Mouse (Mus musculus): Measurements from ENCODE around the gene Adamtsl2. TPM values are rescaled to one million over a fixed set of nuclear protein-coding genes. Genes with fewer than 3 reads are reported as not detected.

Gene Adamtsl2
- polyA plus RNA-seq, 1 experiment from 2014 or later: 5.9 TPM

DNA sequence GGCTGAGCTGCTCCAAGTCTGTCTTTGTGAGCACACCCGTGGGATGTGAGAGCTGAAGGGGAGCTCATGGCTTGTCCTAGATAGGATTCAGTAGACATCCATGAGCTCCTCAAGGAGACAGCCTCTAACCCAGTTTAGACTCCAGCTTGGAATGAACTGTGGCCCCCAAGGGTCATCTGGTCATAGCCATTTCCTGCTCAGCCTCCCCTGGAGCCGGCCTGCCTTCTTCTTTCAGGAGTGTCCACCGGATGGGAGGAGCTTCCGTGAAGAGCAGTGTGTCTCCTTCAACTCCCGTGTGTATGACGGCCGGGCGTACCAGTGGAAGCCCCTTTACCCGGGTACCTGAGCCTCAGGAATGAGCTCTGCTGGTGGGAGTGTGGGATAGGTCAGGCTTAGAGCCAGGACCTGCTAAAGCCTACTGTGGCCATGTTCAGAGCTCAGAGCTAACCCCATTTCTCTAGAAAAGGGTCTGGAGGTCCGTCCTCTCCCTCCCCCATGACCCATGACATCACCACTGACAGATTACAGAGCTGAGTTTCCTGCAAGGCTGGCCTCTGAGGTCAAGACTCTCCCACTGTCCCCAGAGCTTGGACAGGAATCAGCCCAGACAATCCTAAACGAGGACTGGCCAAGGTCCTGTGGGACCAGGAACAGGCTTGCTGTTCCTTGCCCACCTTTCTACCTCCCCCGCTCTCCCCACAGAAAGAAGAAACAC lies 4.7 kb downstream of the Adamtsl2 start:
- ATAC-seq (ENCODE audit: low FRiP score): no peak
- H3K9me3 ChIP-seq (ENCODE audit: control insufficient read depth, low read length): no peaks in the 10 kb centered on the region
- no peak overlapping the region for H3K4me3 ChIP-seq (ENCODE audit: low read depth, low read length)
- no peak overlapping the region for H3K4me2 ChIP-seq
- WGBS: 85% methylated on average over 12 of the region's 12 CpGs
- no peak for DNase-seq (ENCODE audit: low spot score, missing footprints)
- no peak overlapping the region for H3K27ac ChIP-seq (ENCODE audit: low read depth, low read length)
- H3K36me3 ChIP-seq (ENCODE audit: control insufficient read depth, insufficient read depth, low read length): no peaks in the 10 kb centered on the region
- H3K4me1 ChIP-seq (ENCODE audit: control insufficient read depth, insufficient read depth, low read length): peaks cover 8% of the 10 kb centered on the region
- H3K27me3 ChIP-seq (ENCODE audit: control insufficient read depth, insufficient read depth, low read length): no peaks in the 10 kb centered on the region
- no peak overlapping the region for H3K9ac ChIP-seq (ENCODE audit: low read length)

DNA sequence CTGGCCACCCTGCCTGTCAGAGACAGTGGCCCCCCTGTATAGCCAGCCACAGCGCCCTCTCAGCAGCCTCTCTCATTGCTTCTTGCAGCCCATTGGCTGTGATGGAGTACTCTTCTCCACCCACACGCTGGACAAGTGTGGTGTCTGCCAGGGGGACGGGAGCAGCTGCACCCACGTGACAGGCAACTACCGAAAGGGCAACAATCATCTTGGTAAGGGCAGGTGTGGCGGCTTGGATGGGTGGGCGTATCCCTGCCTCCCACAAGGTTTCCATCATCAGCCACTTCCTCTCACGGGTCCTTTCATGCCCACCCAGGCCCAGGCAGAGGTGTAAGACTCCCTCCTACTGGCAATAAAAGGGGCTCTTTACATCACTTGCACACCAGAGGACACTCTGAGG lies 5.8 kb downstream of the Adamtsl2 start:
- DNase-seq (ENCODE audit: low spot score, missing footprints) (no peak), ATAC-seq (ENCODE audit: low FRiP score) (no peak)
- no peak overlapping the region for H3K4me2 ChIP-seq
- H3K27me3 ChIP-seq (ENCODE audit: control insufficient read depth, insufficient read depth, low read length): no peaks in the 10 kb centered on the region
- 62% methylated on average over 8 of the region's 8 CpGs for WGBS
- no peak overlapping the region for H3K4me3 ChIP-seq (ENCODE audit: low read depth, low read length)
- no peaks in the 10 kb centered on the region for H3K4me1 ChIP-seq (ENCODE audit: control insufficient read depth, insufficient read depth, low read length)
- no peaks in the 10 kb centered on the region for H3K9me3 ChIP-seq (ENCODE audit: control insufficient read depth, low read length)
- H3K36me3 ChIP-seq (ENCODE audit: control insufficient read depth, insufficient read depth, low read length): no peaks in the 10 kb centered on the region
- H3K27ac ChIP-seq (ENCODE audit: low read depth, low read length): no peak overlapping the region
- no peak overlapping the region for H3K9ac ChIP-seq (ENCODE audit: low read length)

DNA sequence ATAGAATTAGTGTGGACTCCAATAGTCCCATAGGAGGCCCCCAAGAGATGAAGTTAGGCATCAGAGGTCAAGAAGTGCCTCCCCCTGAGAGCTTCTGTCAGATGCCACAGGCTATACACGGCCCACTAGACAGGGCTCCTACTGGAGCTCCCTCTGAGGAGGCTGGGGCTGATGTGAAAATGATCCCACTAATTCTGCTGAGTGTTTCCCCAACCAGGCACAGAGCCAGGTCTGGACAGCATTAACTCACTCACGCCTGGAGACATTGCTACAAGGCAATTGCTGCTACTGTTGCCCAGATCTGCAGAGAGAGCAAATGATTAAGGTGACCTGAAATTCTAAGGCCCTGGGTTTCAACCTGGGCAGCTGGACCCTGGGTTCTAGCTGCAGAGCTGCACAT lies 6.6 kb downstream of the Adamtsl2 start:
- Histone ChIP-seq H3K4me2 (no peak overlapping the region), H3K36me3 (ENCODE audit: control insufficient read depth, insufficient read depth, low read length) (no peaks in the 10 kb centered on the region), H3K27me3 (ENCODE audit: control insufficient read depth, insufficient read depth, low read length) (no peaks in the 10 kb centered on the region), H3K4me1 (ENCODE audit: control insufficient read depth, insufficient read depth, low read length) (no peaks in the 10 kb centered on the region), H3K9ac (ENCODE audit: low read length) (no peak overlapping the region), H3K27ac (ENCODE audit: low read depth, low read length) (no peak overlapping the region), H3K4me3 (ENCODE audit: low read depth, low read length) (no peak overlapping the region), H3K9me3 (ENCODE audit: control insufficient read depth, low read length) (no peaks in the 10 kb centered on the region)
- WGBS: 43% methylated on average over 2 of the region's 2 CpGs
- no peak for DNase-seq (ENCODE audit: low spot score, missing footprints)
- ATAC-seq (ENCODE audit: low FRiP score): no peak

DNA sequence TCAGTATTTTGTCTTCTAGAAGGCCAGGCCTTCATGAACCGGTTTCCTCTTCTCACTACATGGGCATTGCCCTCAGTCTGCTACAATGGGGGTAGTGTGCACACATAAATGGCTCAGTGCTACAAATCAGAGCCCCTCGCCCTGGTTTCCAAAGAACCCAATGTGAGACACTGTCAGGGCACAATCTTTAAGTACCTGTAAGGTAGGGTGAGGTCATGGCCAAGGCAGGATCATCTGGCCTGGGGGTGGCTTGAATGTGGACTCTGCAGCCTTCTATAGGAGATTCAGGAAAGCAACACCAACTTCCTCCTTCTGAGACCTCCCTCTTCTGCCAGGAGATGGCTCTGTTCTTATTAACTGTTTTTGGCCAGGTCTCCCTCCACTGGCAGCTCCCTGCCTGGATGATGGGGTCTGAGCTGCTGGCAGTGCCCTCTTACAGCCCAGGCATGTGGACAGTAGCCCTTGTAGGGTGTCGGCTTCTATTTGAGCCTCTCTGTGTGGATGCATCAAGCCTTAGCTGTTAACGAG lies 7.4 kb downstream of the Adamtsl2 start:
- ATAC-seq (ENCODE audit: low FRiP score): no peak
- no peaks in the 10 kb centered on the region for H3K4me1 ChIP-seq (ENCODE audit: control insufficient read depth, insufficient read depth, low read length)
- no peaks in the 10 kb centered on the region for H3K27me3 ChIP-seq (ENCODE audit: control insufficient read depth, insufficient read depth, low read length)
- H3K4me2 ChIP-seq: no peak overlapping the region
- H3K4me3 ChIP-seq (ENCODE audit: low read depth, low read length): no peak overlapping the region
- no peaks in the 10 kb centered on the region for H3K9me3 ChIP-seq (ENCODE audit: control insufficient read depth, low read length)
- no peak overlapping the region for H3K27ac ChIP-seq (ENCODE audit: low read depth, low read length)
- WGBS: 87% methylated on average over 4 of the region's 4 CpGs
- H3K36me3 ChIP-seq (ENCODE audit: control insufficient read depth, insufficient read depth, low read length): no peaks in the 10 kb centered on the region
- no peak overlapping the region for H3K9ac ChIP-seq (ENCODE audit: low read length)
- DNase-seq (ENCODE audit: low spot score, missing footprints): no peak

DNA sequence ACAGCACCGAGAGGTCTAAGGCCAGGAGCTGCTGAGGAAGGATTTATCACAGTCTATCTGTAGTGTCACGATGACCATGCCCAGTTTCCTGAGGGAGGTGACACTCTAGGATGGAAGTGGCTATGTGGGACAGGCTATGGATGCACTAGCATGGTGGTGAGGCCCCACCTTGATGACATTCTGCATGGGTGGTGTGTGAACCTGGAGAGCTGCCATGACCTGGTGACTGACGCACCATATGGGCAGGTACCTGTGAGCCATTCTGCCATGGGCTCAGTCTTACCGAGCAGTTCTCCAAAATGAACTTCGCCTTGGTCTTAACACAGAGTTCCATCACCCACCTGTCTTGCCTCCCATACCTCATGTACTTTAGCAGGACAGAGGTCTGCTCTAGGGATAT lies 8.4 kb downstream of the Adamtsl2 start:
- Histone ChIP-seq H3K27me3 (ENCODE audit: control insufficient read depth, insufficient read depth, low read length) (no peaks in the 10 kb centered on the region), H3K27ac (ENCODE audit: low read depth, low read length) (no peak overlapping the region), H3K4me3 (ENCODE audit: low read depth, low read length) (no peak overlapping the region), H3K4me2 (no peak overlapping the region), H3K4me1 (ENCODE audit: control insufficient read depth, insufficient read depth, low read length) (no peaks in the 10 kb centered on the region), H3K9ac (ENCODE audit: low read length) (no peak overlapping the region), H3K36me3 (ENCODE audit: control insufficient read depth, insufficient read depth, low read length) (no peaks in the 10 kb centered on the region), H3K9me3 (ENCODE audit: control insufficient read depth, low read length) (no peaks in the 10 kb centered on the region)
- DNase-seq (ENCODE audit: low spot score, missing footprints): no peak
- WGBS: 88% methylated on average over 5 of the region's 5 CpGs
- no peak for ATAC-seq (ENCODE audit: low FRiP score)

DNA sequence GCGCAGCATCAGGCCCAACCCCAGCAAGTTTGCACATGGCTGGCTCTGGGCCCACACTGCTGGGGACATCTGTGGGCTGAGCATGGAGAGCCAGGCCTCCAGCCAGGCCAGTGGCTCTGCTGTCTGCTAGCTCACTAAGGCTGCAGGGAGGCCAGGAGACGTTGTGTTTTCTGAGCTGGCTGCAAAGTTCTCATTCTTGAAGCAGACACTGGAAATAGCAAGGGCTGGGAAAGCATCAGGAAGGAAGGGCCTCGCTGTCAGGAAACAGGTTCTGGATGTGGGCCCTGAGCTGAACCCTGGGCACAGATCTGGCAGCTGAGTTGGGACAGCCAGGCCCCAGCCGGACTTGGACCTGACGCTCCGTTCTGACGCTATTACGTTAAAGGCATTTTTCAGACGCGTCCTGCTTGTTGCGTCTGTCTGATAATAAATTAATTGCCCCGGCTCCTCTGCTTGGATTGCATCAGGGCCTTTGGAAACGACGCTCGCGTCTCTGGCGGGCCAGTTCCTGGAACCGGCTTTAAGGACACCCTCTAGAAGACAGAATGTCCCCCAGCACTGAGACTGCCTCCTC lies 9.0 kb downstream of the Adamtsl2 start:
- Histone ChIP-seq H3K27me3 (ENCODE audit: control insufficient read depth, insufficient read depth, low read length) (no peaks in the 10 kb centered on the region), H3K36me3 (ENCODE audit: control insufficient read depth, insufficient read depth, low read length) (no peaks in the 10 kb centered on the region), H3K4me1 (ENCODE audit: control insufficient read depth, insufficient read depth, low read length) (no peaks in the 10 kb centered on the region), H3K4me3 (ENCODE audit: low read depth, low read length) (no peak overlapping the region), H3K27ac (ENCODE audit: low read depth, low read length) (no peak overlapping the region), H3K9ac (ENCODE audit: low read length) (no peak overlapping the region), H3K4me2 (no peak overlapping the region), H3K9me3 (ENCODE audit: control insufficient read depth, low read length) (no peaks in the 10 kb centered on the region)
- ATAC-seq (ENCODE audit: low FRiP score): no peak
- 80% methylated on average over 18 of the region's 18 CpGs for WGBS
- no peak for DNase-seq (ENCODE audit: low spot score, missing footprints)

DNA sequence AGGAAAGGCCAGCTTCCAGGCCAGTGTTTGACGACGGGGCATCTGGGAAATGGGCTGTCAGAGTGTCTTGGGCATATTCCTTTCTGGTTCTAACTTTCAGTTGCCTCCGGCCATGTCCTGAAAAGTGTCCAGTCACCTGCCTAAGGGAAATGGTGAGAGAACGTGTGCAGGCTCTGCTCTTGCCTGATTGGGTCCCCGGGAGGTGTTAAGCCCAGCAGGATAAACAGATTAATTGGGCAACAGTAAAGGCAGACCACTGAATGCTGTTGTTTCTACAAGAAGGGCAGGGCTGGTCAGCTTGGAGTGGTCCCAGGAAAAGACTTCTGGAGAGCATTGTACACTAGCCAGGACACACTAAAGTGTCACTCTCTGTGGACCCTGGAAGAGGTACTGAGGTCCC lies 9.5 kb downstream of the Adamtsl2 start:
- Histone ChIP-seq H3K9me3 (ENCODE audit: control insufficient read depth, low read length) (no peaks in the 10 kb centered on the region), H3K27ac (ENCODE audit: low read depth, low read length) (no peak overlapping the region), H3K4me2 (no peak overlapping the region), H3K9ac (ENCODE audit: low read length) (no peak overlapping the region), H3K36me3 (ENCODE audit: control insufficient read depth, insufficient read depth, low read length) (no peaks in the 10 kb centered on the region), H3K27me3 (ENCODE audit: control insufficient read depth, insufficient read depth, low read length) (no peaks in the 10 kb centered on the region), H3K4me1 (ENCODE audit: control insufficient read depth, insufficient read depth, low read length) (no peaks in the 10 kb centered on the region), H3K4me3 (ENCODE audit: low read depth, low read length) (no peak overlapping the region)
- ATAC-seq (ENCODE audit: low FRiP score) (no peak), DNase-seq (ENCODE audit: low spot score, missing footprints) (no peak)
- WGBS: 77% methylated on average over 5 of the region's 5 CpGs

DNA sequence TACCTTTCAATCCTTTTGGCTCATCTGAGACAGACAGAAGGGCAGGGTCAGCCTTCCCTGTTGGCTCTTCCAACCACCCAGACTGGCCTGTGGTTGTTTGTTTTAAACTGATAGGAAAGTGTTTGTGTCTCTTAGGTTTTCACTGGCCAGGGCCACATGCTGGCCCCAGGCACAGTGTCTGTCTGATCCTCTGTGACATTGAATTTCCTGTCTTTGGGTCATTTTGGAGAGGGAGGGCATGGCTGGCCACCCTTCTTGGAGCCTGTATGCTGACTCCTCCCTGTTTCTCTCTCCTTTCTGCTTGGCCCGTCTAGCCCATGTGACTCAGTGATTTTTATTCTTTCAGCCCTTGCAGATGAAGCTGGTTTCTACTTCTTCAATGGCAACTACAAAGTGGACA lies 10.1 kb downstream of the Adamtsl2 start:
- Histone ChIP-seq H3K27ac (ENCODE audit: low read depth, low read length) (no peak overlapping the region), H3K4me2 (no peak overlapping the region), H3K9ac (ENCODE audit: low read length) (no peak overlapping the region), H3K27me3 (ENCODE audit: control insufficient read depth, insufficient read depth, low read length) (no peaks in the 10 kb centered on the region), H3K4me3 (ENCODE audit: low read depth, low read length) (no peak overlapping the region), H3K4me1 (ENCODE audit: control insufficient read depth, insufficient read depth, low read length) (no peaks in the 10 kb centered on the region), H3K36me3 (ENCODE audit: control insufficient read depth, insufficient read depth, low read length) (no peaks in the 10 kb centered on the region), H3K9me3 (ENCODE audit: control insufficient read depth, low read length) (no peaks in the 10 kb centered on the region)
- 91% methylated on average over 1 of the region's 1 CpGs for WGBS
- ATAC-seq (ENCODE audit: low FRiP score): no peak
- no peak for DNase-seq (ENCODE audit: low spot score, missing footprints)

DNA sequence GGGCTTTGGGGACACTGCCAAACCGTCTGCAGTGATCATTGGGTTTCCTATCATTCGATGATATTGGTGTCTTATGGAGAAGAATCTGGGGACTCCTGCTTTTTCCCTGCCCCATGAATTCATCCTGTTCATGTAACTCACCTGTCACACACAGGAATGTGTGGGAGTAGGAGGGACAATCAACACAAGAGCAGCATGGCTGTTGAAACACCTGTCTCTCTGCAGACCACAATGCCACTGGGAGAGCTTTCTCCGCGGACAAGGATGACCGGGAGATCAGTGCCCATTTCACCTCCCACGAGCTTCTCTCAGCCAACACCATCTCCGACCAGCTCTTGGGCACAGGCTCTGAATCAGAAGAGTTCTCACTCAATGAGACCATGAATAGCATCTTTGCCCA lies 16.0 kb downstream of the Adamtsl2 start:
- Histone ChIP-seq H3K4me3 (ENCODE audit: low read depth, low read length) (no peak overlapping the region), H3K9ac (ENCODE audit: low read length) (no peak overlapping the region), H3K4me2 (no peak overlapping the region), H3K27me3 (ENCODE audit: control insufficient read depth, insufficient read depth, low read length) (no peaks in the 10 kb centered on the region), H3K9me3 (ENCODE audit: control insufficient read depth, low read length) (no peaks in the 10 kb centered on the region), H3K4me1 (ENCODE audit: control insufficient read depth, insufficient read depth, low read length) (0 out of 2 replicates have a peak, but pooled peaks cover 3% of the 10 kb centered on the region), H3K27ac (ENCODE audit: low read depth, low read length) (no peak overlapping the region), H3K36me3 (ENCODE audit: control insufficient read depth, insufficient read depth, low read length) (no peaks in the 10 kb centered on the region)
- DNase-seq (ENCODE audit: low spot score, missing footprints): no peak
- 90% methylated on average over 7 of the region's 7 CpGs for WGBS
- no peak for ATAC-seq (ENCODE audit: low FRiP score)

Measured in midbrain, embryonic 11.5 days (tissue).